Mouse (Mus musculus) heart, embryonic 15.5 days (tissue): ENCODE results near the gene Vash2. TPM values are rescaled to one million over a fixed set of nuclear protein-coding genes. Genes with fewer than 3 reads are reported as not detected.
"Not testable (repeated sequence)": the region's sequence is repeated elsewhere in the genome, so short reads cannot be mapped to it uniquely, and the experiment has no call there.

ENCODE experiments used
- ATAC-seq: fragments of 200-750 bp; cut with Nextera tagmentation; replicated peaks from 2 replicates; pipeline ENCODE4 v1.8.0; 2017; ENCODE audit warnings: low read depth, moderate TSS enrichment; ENCODE audit not compliant: insufficient number of reproducible peaks, insufficient read depth, low FRiP score
- H3K27ac ChIP-seq: fragments of 300-500 bp; sonication (generic); 2 replicates; pipeline ENCODE4 v1.5.1; 2015; ENCODE audit warnings: mild to moderate bottlenecking, inconsistent platforms
- H3K27me3 ChIP-seq: fragments of 300-500 bp; sonication (generic); 2 replicates; pipeline ENCODE4 v1.6.1; 2015; ENCODE audit warnings: inconsistent platforms
- H3K36me3 ChIP-seq: fragments of 300-500 bp; sonication (generic); 2 replicates; pipeline ENCODE4 v1.6.1; 2015; ENCODE audit warnings: mild to moderate bottlenecking, inconsistent platforms
- H3K4me1 ChIP-seq: fragments of 300-500 bp; sonication (generic); replicated peaks from 2 replicates; pipeline ENCODE4 v1.6.1; 2015; ENCODE audit warnings: inconsistent platforms
- H3K4me2 ChIP-seq: fragments of 300-500 bp; sonication (generic); 2 replicates; pipeline ENCODE4 v1.6.1; 2015; ENCODE audit warnings: inconsistent platforms, mild to moderate bottlenecking, moderate library complexity
- H3K4me3 ChIP-seq: fragments of 300-500 bp; sonication (generic); 2 replicates; pipeline ENCODE4 v1.5.1; 2015; ENCODE audit warnings: mild to moderate bottlenecking, inconsistent platforms
- H3K9ac ChIP-seq: fragments of 300-500 bp; sonication (generic); 2 replicates; pipeline ENCODE4 v1.6.1; 2015; ENCODE audit warnings: mild to moderate bottlenecking, inconsistent platforms
- H3K9me3 ChIP-seq: fragments of 300-500 bp; sonication (generic); replicated peaks from 2 replicates; pipeline ENCODE4 v1.6.1; 2016; ENCODE audit warnings: inconsistent platforms
- WGBS: fragments of 180-500 bp; shearing (Covaris S2); methylation state at CpG from one replicate; pipeline ENCODE4 v1.1.7; 2015; ENCODE audit warnings: mixed read lengths; 5-methylcytosine and 5-hydroxymethylcytosine counted together
- polyA plus RNA-seq: library from polyadenylated mRNA; unstranded; fragments of >200 nt; fragmentation: Nextera tagmentation; extraction: Ambion mirVana; gene quantifications from 2 replicates; pipeline ENCODE4 v1.2.1, GENCODE M21; 2015

The Vash2 gene
- polyA plus RNA-seq, 1 experiment from 2014 or later: 45.9 TPM

DNA sequence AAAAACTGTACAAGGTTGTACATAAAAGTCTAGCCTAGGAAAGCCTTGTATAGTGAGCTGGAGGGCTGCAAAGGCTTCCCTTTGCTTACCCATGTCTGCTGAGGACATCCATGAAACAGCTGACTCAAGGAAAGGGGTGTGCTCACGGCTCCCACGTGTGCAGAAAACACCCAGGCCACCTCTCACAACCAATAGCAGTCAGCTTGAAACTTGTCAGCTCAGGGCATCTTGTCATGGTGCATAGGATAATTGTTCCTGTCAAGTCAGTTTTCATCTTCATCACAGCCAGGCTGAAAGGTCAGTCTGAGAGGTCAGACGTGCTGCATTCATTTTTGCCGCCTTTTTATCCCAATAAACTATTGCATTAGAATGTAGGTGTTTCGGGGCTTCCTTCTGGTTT, 31.1 kb downstream of the Vash2 start:
- H3K4me1 ChIP-seq: peaks cover 12% of the 10 kb centered on the region
- no peaks in the 10 kb centered on the region for H3K27me3 ChIP-seq
- H3K4me2 ChIP-seq: no peak overlapping the region
- H3K4me3 ChIP-seq: no peak overlapping the region
- 81% methylated on average over 5 of the region's 5 CpGs for WGBS
- peaks cover 61% of the 10 kb centered on the region for H3K36me3 ChIP-seq
- H3K9me3 ChIP-seq: no peaks in the 10 kb centered on the region
- no peak overlapping the region for H3K27ac ChIP-seq
- ATAC-seq: no peak
- H3K9ac ChIP-seq: no peak overlapping the region

GRCm38 (mm10) chr1:190944109-190944760, 34.9 kb downstream of the Vash2 start:
- 45% methylated on average over 6 of the region's 6 CpGs for WGBS
- ATAC-seq: peak; percentile 80

DNA sequence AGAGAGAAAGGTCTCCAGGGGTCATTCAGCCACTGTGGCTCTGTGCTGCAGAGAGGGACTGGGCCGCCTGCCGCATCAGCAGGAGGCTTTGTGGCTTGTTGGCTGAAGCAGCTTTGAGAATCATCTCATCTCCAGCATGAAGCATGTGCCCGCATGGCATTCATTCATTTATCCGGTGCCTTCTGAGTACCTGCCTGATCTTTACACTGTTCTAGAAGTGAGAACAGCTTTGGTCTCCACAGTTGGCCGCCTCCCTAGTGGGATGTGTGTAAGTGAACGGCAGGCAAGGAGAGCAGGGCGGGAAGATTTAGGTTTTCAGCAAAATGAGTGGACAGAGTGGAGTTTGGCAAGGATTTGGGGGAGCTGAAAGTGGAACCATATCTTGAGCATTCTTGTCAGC, 39.3 kb downstream of the Vash2 start:
- Histone ChIP-seq H3K4me2 (no peak overlapping the region), H3K36me3 (peaks cover 66% of the 10 kb centered on the region), H3K9ac (no peak overlapping the region), H3K4me3 (no peak overlapping the region), H3K9me3 (no peaks in the 10 kb centered on the region), H3K4me1 (no peaks in the 10 kb centered on the region), H3K27ac (no peak overlapping the region), H3K27me3 (no peaks in the 10 kb centered on the region)
- no peak for ATAC-seq
- 86% methylated on average over 7 of the region's 7 CpGs for WGBS

More at GRCm38 (mm10) chr1:190944109-190944760, 34.9 kb downstream of the Vash2 start:
- no peaks in the 10 kb centered on the region for H3K27me3 ChIP-seq
- no peak overlapping the region for H3K27ac ChIP-seq
- no peak overlapping the region for H3K9ac ChIP-seq
- peaks cover 82% of the 10 kb centered on the region for H3K36me3 ChIP-seq
- H3K4me1 ChIP-seq: no peaks in the 10 kb centered on the region
- no peak overlapping the region for H3K4me2 ChIP-seq
- no peak overlapping the region for H3K4me3 ChIP-seq
- no peaks in the 10 kb centered on the region for H3K9me3 ChIP-seq

DNA sequence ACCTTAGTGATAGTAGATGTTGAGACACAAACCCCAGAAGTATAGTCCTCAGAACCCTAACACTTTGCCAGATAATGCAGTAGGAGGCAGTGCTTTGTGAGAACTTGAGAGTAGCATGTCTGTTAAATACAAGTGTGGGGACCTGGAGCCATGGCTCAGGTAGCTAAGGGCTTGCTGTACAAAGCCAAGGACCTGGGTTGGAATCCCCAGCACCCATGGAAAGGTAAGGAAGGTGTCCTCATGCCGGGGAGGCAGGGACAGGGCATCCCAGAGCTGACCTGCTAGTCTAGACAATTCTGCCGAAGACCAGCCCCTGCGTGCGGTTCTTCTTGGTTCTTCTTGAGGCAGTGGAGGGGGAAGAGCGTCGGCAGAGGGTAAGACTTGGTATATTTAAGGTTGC, 48.9 kb downstream of the Vash2 start:
- Histone ChIP-seq H3K27me3 (no peaks in the 10 kb centered on the region), H3K4me1 (peaks cover 15% of the 10 kb centered on the region), H3K9me3 (no peaks in the 10 kb centered on the region), H3K9ac (peak overlapping the region; percentile 19; the same call in 1 of the 2 replicates), H3K4me2 (no peak overlapping the region), H3K4me3 (no peak overlapping the region), H3K36me3 (peaks cover 13% of the 10 kb centered on the region; the same call in 1 of the 2 replicates), H3K27ac (no peak overlapping the region)
- WGBS: 79% methylated on average over 6 of the region's 6 CpGs
- ATAC-seq: no peak

GRCm38 (mm10) chr1:190929010-190929695, 49.9 kb downstream of the Vash2 start:
- WGBS: 5% methylated on average over 27 of the region's 27 CpGs
- Histone ChIP-seq H3K36me3 (peaks cover 6% of the 10 kb centered on the region; the same call in 1 of the 2 replicates), H3K27ac (peak overlapping the region; percentile 100), H3K4me3 (peak overlapping the region; percentile 94), H3K4me1 (peaks cover 15% of the 10 kb centered on the region), H3K9me3 (no peaks in the 10 kb centered on the region), H3K27me3 (no peaks in the 10 kb centered on the region), H3K4me2 (peak overlapping the region; percentile 79), H3K9ac (peak overlapping the region; percentile 91)
- ATAC-seq: 0 out of 2 replicates have a peak, but pooled peaks have one; percentile 11

DNA sequence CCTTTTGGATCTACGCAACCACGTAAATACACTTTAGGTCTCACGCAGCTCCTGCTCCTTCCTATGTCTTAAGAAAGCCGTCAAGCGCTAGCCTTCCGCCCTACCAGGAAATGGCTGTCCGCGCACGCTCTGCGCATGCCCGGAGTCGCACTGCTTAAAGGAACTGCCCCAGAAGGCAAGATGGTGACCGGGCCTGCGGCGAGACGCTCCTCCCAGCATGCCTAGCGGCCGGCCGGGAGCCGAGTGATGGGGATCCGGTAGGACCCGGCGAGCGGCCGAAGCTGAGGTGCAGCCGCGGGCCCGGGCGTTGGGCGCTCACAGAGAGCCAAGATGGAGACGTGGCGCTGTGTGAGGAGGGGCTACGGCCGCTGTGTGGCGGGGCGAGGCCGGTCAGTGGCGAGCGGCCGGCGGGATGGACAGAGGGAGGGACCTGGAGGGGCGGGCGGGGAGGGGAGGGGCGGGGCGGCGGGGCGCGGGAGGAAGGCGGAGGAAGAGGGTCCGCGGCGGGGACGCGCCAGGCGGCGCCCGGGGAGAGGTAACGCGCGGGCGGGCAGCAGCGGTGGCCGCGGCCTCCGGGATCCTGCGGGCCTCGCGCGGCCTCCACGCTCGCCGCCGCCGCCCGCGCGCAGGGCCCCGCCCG, 50.6 kb downstream of the Vash2 start:
- H3K4me3 ChIP-seq: peak overlapping the region; percentile 94
- H3K9ac ChIP-seq: peak overlapping the region; percentile 91

DNA sequence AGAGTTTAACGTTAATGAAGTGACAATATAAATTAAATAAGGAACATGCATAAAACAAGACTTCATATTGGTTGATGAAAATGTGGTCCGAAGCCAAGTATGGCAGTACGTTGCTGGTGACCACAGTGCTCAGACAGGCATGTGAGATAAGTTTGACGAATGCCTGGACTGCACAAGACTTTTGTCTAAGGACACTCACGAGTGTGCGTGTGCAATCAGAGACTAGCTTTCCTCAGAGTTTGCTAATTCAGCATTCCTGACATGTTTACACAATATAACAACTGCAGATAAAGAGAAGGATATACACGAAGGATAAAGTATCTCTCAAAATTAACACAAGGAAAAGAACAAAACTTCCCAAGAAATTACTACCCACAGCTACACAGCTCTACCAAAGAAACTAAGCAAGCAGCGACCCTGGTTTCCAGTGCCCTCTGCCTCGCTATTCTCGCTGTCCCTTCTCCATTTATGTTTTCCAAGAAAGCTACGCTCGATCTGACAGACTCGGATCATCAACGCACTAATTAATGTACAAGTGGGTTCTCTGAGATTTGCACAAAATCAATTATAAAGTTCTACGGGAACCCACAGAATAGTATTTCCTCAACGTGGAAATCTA, 51.2 kb downstream of the Vash2 start:
- WGBS: 7% methylated on average over 16 of the region's 16 CpGs
- Histone ChIP-seq H3K36me3 (no peaks in the 10 kb centered on the region), H3K27ac (peak overlapping the region; percentile 100), H3K4me3 (peak overlapping the region; percentile 94), H3K4me1 (peaks cover 15% of the 10 kb centered on the region), H3K27me3 (no peaks in the 10 kb centered on the region), H3K9me3 (no peaks in the 10 kb centered on the region), H3K4me2 (peak overlapping the region; percentile 79), H3K9ac (peak overlapping the region; percentile 91)
- 0 out of 2 replicates have a peak, but pooled peaks have one; percentile 1 for ATAC-seq

More for the DNA sequence above, 50.6 kb downstream of the Vash2 start:
- no peaks in the 10 kb centered on the region for H3K27me3 ChIP-seq
- H3K4me2 ChIP-seq: peak overlapping the region; percentile 79
- ATAC-seq: peak; percentile 96
- H3K9me3 ChIP-seq: no peaks in the 10 kb centered on the region
- no peaks in the 10 kb centered on the region for H3K36me3 ChIP-seq
- peaks cover 15% of the 10 kb centered on the region for H3K4me1 ChIP-seq
- H3K27ac ChIP-seq: peak overlapping the region; percentile 100
- under 1% methylated on average over 64 of the region's 79 CpGs for WGBS

GRCm38 (mm10) chr1:190927311-190927710, 51.8 kb downstream of the Vash2 start:
- Histone ChIP-seq H3K9ac (no peak overlapping the region), H3K27me3 (no peaks in the 10 kb centered on the region), H3K9me3 (no peaks in the 10 kb centered on the region), H3K27ac (no peak overlapping the region), H3K36me3 (no peaks in the 10 kb centered on the region), H3K4me3 (0 out of 2 replicates have a peak overlapping the region, but pooled peaks have one; percentile 94), H3K4me2 (peak overlapping the region; percentile 79), H3K4me1 (peaks cover 15% of the 10 kb centered on the region)
- 87% methylated on average over 3 of the region's 3 CpGs for WGBS
- no peak for ATAC-seq

DNA sequence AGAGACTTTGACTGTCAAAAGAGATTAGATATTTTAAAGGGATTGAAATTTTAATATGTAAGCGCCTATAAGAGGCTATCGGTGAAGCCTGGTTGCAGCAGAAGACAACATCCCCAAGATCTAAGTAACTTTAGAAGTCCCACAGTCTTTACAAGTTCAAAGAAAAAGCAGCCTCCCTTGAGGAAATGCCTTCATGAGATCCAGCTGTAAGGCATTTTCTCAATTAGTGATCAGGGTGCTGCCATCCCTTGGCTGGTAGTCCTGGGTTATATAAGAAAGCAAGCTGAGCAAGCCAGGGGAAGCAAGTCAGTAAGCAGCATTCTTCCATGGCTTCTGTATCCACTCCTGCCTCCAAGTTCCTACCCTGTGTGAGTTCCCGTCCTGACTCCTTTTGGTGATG, 54.3 kb downstream of the Vash2 start, which contains the start of gene Angel2:
Gene Angel2, plus strand, starts transcription at position 301 of the 400 bp plus-strand sequence.
- H3K4me3 ChIP-seq, H3K9ac ChIP-seq, H3K27ac ChIP-seq, ATAC-seq, H3K27me3 ChIP-seq, H3K4me2 ChIP-seq, H3K36me3 ChIP-seq, H3K9me3 ChIP-seq: not testable (repeated sequence)
- H3K4me1 ChIP-seq: peaks cover 11% of the 10 kb centered on the region
- 75% methylated on average over 3 of the region's 3 CpGs for WGBS

DNA sequence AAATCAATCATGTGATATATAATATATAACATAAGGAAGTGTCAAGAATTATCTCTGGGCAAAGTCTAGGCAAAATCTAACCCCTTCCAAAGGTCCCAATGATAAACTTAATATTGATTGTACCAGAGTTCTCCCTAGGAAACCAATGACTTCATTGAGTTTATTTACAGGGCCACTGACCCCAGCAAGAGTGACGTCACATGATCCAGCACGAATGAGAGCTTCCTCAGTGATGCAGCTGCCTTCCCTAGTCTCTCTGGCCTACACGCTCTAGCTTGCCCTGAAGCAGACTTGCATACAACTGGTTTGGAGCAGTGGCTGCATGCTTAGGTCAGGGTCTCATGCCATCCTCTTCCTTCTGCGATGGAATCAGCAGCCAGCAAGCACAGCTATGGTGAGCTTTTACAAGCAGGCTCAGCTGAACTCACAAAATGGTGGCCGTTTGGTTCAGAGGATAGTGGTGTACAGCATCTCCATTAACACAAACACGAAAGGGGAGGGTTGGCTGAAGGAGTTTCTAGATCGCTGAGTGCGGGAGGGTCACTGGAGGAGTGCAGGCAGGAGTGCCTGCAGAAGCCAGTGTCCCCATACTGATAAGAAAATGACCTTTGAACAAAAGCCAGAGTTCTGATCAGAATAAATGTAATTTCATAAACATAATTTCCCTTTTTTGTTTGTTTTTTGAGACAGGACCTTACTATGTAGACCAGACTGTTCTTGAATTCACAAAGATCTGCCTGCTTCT, 59.2 kb downstream of the Vash2 start:
- Histone ChIP-seq H3K9ac (no peak overlapping the region), H3K27me3 (no peaks in the 10 kb centered on the region), H3K4me2 (no peak overlapping the region), H3K27ac (no peak overlapping the region), H3K4me3 (no peak overlapping the region), H3K4me1 (no peaks in the 10 kb centered on the region), H3K36me3 (no peaks in the 10 kb centered on the region), H3K9me3 (no peaks in the 10 kb centered on the region)
- no peak for ATAC-seq
- 68% methylated on average over 8 of the region's 8 CpGs for WGBS
